Mouse (Mus musculus) stomach, embryonic 14.5 days (tissue): ENCODE measurements around the gene Cdkal1. TPM values are rescaled to one million over a fixed set of nuclear protein-coding genes. Genes with fewer than 3 reads are reported as not detected.

ENCODE experiments used
- ATAC-seq: fragments of 200-750 bp; cut with Nextera tagmentation; 2 replicates; pipeline ENCODE4 v1.8.0; 2017; ENCODE audit warnings: low read depth, moderate TSS enrichment; ENCODE audit not compliant: insufficient number of reproducible peaks, insufficient read depth, low FRiP score
- H3K27ac ChIP-seq: fragments of 300-500 bp; sonication (generic); 2 replicates; pipeline ENCODE4 v1.5.1; 2014; ENCODE audit warnings: mild to moderate bottlenecking, low read length, moderate library complexity, mixed read lengths
- H3K27me3 ChIP-seq: fragments of 300-500 bp; sonication (generic); 2 replicates; pipeline ENCODE4 v1.6.1; 2014; ENCODE audit warnings: low read length, control low read depth, mixed read lengths; ENCODE audit not compliant: control insufficient read depth, insufficient read depth
- H3K36me3 ChIP-seq: fragments of 300-500 bp; sonication (generic); 2 replicates; pipeline ENCODE4 v1.6.1; 2014; ENCODE audit warnings: mild to moderate bottlenecking, control low read depth, low read length, moderate library complexity, mixed read lengths; ENCODE audit not compliant: control insufficient read depth, insufficient read depth
- H3K4me1 ChIP-seq: fragments of 300-500 bp; sonication (generic); 2 replicates; pipeline ENCODE4 v1.6.1; 2014; ENCODE audit warnings: low read length, control low read depth, mixed read lengths; ENCODE audit not compliant: control insufficient read depth, insufficient read depth
- H3K4me2 ChIP-seq: fragments of 300-500 bp; sonication (generic); replicated peaks from 2 replicates; pipeline ENCODE4 v1.6.1; 2014; ENCODE audit warnings: low read depth, low read length, control low read depth
- H3K4me3 ChIP-seq: fragments of 300-500 bp; sonication (generic); 2 replicates; pipeline ENCODE4 v1.5.1; 2014; ENCODE audit warnings: low read depth, low read length, control low read depth
- H3K9ac ChIP-seq: fragments of 300-500 bp; sonication (generic); replicated peaks from 2 replicates; pipeline ENCODE4 v1.6.1; 2014; ENCODE audit warnings: low read depth, mild to moderate bottlenecking, control low read depth, low read length, moderate library complexity, mixed read lengths
- H3K9me3 ChIP-seq: fragments of 300-500 bp; sonication (generic); 2 replicates; pipeline ENCODE4 v1.6.1; 2016; ENCODE audit warnings: low read depth, low read length, control low read depth; ENCODE audit not compliant: control insufficient read depth
- WGBS: fragments of 180-500 bp; shearing (Covaris S2); extraction: QIAGEN DNeasy Blood & Tissue Kit; methylation state at CpG from one replicate; pipeline ENCODE4 v1.1.7; 2014; 5-methylcytosine and 5-hydroxymethylcytosine counted together
- polyA plus RNA-seq: library from polyadenylated mRNA; unstranded; fragments of >200 nt; fragmentation: Nextera tagmentation; extraction: Ambion mirVana; gene quantifications from 2 replicates; pipeline ENCODE4 v1.2.1, GENCODE M21; 2014

The Cdkal1 gene
- polyA plus RNA-seq, 1 experiment from 2014 or later, result 44.8 TPM

DNA sequence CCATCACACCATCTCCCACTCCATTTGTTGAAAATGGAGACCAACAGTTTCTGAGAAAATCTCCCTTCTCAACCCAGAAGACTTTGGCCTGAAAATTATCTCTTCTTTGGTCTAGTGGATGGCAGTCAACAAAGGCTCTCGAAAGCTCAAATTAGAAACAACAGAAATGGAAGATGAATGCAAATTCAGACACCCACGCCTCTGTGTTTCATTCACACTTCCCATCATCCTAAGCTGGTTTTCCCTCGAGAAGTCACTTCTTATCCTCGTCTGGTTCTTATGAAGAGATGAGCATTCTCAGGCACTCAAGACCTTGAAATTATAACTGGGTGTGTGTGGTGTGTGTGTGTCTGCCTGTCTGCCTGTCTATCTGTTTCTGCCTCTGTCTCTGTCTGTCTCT is 621.0 kb downstream of the Cdkal1 start:
- no peak overlapping the region for H3K4me2 ChIP-seq
- no peaks in the 10 kb centered on the region for H3K9me3 ChIP-seq
- H3K27ac ChIP-seq, result no peak overlapping the region
- H3K4me3 ChIP-seq, result no peak overlapping the region
- H3K4me1 ChIP-seq, result no peaks in the 10 kb centered on the region
- H3K27me3 ChIP-seq, result no peaks in the 10 kb centered on the region
- ATAC-seq, result no peak
- H3K36me3 ChIP-seq, result no peaks in the 10 kb centered on the region
- WGBS, result 93% methylated on average over 4 of the region's 4 CpGs
- H3K9ac ChIP-seq, result no peak overlapping the region

DNA sequence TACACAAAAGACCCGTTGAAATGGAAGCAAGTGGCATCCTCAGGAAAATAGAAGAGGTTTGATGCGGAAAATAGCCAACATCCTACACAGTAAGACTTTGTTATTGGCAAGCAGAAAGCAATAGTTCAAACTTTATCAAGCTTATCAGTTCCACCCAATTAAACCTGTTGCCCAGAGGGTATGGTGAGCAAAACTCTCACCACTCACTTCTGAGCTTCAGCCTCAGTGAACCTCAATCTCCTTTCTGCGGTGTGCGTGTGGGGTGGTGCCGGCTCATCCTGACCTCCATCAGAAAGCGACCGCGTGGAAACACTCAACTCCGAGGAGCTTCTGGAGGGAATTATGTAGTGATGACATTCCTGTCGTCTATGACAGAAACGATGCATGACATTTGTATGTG is 621.5 kb downstream of the Cdkal1 start:
- no peak overlapping the region for H3K4me2 ChIP-seq
- H3K27me3 ChIP-seq, result no peaks in the 10 kb centered on the region
- no peak overlapping the region for H3K27ac ChIP-seq
- 85% methylated on average over 11 of the region's 11 CpGs for WGBS
- H3K36me3 ChIP-seq, result no peaks in the 10 kb centered on the region
- no peak for ATAC-seq
- no peaks in the 10 kb centered on the region for H3K9me3 ChIP-seq
- H3K4me3 ChIP-seq, result no peak overlapping the region
- no peaks in the 10 kb centered on the region for H3K4me1 ChIP-seq
- no peak overlapping the region for H3K9ac ChIP-seq

DNA sequence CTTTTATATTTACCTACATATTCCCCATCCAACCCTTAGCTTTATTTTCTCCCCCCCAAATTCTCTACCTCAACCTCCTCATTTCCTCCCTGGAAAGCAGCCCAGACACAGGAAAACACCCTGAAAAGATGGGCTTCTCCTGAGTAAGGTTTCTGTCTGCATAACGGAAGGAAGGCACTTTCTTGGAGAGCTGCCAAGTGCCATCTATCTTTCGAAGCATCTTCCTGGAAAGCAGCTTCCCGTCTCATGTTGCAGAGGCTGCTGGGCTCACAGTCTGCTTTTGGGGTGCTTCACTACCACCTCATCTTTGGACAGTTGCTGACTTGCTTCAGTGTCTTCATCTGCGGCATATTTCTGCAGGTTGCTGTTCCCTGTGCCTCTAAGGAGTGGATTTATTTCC is 622.8 kb downstream of the Cdkal1 start:
- Histone ChIP-seq H3K4me2 (no peak overlapping the region), H3K27me3 (no peaks in the 10 kb centered on the region), H3K4me3 (no peak overlapping the region), H3K9ac (no peak overlapping the region), H3K4me1 (no peaks in the 10 kb centered on the region), H3K27ac (no peak overlapping the region), H3K9me3 (no peaks in the 10 kb centered on the region), H3K36me3 (no peaks in the 10 kb centered on the region)
- ATAC-seq, result no peak
- WGBS, result 32% methylated on average over 4 of the region's 4 CpGs

DNA sequence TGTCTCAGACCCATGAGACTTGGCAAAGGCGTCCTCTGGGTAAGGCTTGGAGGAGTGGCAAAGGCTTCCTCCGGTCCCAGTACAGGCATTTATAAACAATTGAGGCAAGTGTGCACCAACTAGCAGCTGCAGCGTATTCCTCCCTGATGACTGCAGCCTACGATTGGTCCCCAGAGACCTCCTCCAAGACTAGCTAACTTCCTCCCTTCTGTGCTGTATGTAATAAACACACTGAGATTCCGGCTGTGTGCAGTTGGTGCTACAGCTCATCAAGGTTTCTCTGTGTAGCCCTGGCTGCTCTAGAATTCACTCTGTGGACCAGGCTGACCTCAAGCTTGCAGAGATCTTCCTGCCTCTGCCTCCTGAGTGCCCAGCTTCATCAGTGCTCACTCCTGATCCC is 630.7 kb downstream of the Cdkal1 start:
- H3K27ac ChIP-seq, result no peak overlapping the region
- no peak overlapping the region for H3K4me3 ChIP-seq
- H3K27me3 ChIP-seq, result no peaks in the 10 kb centered on the region
- H3K9ac ChIP-seq, result no peak overlapping the region
- no peaks in the 10 kb centered on the region for H3K9me3 ChIP-seq
- no peaks in the 10 kb centered on the region for H3K36me3 ChIP-seq
- ATAC-seq, result no peak
- no peak overlapping the region for H3K4me2 ChIP-seq
- WGBS, result 67% methylated on average over 5 of the region's 5 CpGs
- H3K4me1 ChIP-seq, result no peaks in the 10 kb centered on the region

DNA sequence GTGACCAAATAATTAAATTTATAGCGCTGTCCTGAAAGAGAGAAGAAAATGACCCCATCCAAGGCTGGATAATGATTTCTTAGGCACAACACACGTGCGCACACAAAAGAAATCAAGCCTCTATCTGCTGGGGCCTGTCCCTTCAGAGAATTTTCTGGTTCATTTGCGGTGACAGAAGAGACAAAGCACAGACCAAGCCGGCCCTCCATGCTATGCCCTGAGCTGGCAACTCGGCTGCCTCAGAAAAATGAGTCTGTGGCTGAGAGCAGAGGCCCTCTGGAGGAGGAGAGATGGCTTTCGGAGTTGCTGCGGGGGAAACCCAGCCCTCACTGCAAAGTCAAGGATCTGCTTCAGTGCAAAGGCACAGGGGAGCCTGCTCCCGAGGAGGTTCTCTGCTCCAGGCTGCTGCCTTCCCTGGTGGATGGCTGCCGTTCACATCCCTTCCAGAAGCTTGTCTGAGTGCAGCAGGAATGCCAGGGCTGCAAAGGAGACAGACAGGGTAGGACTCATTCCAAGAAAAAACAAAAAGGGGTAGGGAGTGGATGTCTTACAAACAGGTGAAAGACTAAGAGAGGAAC is 633.1 kb downstream of the Cdkal1 start:
- no peak overlapping the region for H3K4me2 ChIP-seq
- H3K36me3 ChIP-seq, result no peaks in the 10 kb centered on the region
- no peaks in the 10 kb centered on the region for H3K27me3 ChIP-seq
- H3K4me1 ChIP-seq, result no peaks in the 10 kb centered on the region
- 27% methylated on average over 10 of the region's 10 CpGs for WGBS
- no peak overlapping the region for H3K4me3 ChIP-seq
- H3K27ac ChIP-seq, result no peak overlapping the region
- no peak for ATAC-seq
- no peaks in the 10 kb centered on the region for H3K9me3 ChIP-seq
- no peak overlapping the region for H3K9ac ChIP-seq

DNA sequence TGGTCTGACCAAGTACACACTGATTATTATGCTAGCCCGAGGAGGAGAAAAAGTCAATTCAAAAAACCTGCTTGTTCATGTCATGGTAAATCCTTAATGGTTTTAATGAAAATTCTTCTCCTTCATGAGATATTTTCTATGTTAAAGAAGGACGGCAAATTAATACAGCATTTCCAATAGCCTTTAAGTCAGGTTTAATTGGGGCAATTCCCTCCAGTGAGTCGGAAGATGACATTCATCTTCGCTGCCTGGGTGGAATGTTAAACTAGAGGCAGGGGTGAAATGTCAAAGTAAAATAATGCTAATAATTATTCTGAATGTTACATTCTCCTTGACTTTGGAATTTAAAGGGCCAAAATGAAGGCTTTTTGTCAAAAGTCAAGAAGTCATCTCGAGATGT is 633.8 kb downstream of the Cdkal1 start:
- Histone ChIP-seq H3K36me3 (no peaks in the 10 kb centered on the region), H3K27me3 (no peaks in the 10 kb centered on the region), H3K9me3 (no peaks in the 10 kb centered on the region), H3K4me3 (no peak overlapping the region), H3K4me2 (no peak overlapping the region), H3K9ac (no peak overlapping the region), H3K4me1 (no peaks in the 10 kb centered on the region), H3K27ac (no peak overlapping the region)
- 53% methylated on average over 5 of the region's 5 CpGs for WGBS
- no peak for ATAC-seq

DNA sequence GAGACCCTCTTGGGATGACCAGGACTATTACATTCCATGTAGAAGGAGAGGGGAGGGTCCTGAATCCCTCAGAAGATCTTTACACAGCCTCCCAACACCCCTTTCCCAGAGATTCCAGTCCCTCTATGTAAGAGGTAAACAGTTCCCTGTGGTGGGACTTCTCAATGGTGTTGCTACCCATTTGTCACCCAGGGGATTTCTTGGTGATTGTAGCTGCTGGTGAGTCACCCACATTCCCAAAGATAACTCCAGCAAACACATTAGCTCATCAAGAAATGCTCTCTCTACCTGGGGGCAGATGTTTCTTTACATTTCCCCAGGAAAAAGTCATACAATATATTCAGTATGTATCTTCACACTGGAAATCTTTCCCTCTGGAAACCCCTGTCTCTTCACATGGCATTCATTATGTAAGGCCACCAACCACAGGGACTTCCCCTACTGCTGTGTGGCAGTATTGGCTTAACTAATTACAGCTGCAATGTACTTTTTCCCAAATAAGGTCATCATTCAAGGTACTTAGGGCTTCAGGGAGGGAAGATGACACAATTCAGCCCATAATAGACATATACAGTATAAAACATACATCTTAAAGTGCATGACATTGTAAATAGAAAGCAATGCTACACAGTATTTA is 636.8 kb downstream of the Cdkal1 start:
- Histone ChIP-seq H3K27me3 (no peaks in the 10 kb centered on the region), H3K36me3 (no peaks in the 10 kb centered on the region), H3K27ac (no peak overlapping the region), H3K9ac (no peak overlapping the region), H3K9me3 (no peaks in the 10 kb centered on the region), H3K4me1 (no peaks in the 10 kb centered on the region), H3K4me2 (no peak overlapping the region), H3K4me3 (no peak overlapping the region)
- no peak for ATAC-seq

DNA sequence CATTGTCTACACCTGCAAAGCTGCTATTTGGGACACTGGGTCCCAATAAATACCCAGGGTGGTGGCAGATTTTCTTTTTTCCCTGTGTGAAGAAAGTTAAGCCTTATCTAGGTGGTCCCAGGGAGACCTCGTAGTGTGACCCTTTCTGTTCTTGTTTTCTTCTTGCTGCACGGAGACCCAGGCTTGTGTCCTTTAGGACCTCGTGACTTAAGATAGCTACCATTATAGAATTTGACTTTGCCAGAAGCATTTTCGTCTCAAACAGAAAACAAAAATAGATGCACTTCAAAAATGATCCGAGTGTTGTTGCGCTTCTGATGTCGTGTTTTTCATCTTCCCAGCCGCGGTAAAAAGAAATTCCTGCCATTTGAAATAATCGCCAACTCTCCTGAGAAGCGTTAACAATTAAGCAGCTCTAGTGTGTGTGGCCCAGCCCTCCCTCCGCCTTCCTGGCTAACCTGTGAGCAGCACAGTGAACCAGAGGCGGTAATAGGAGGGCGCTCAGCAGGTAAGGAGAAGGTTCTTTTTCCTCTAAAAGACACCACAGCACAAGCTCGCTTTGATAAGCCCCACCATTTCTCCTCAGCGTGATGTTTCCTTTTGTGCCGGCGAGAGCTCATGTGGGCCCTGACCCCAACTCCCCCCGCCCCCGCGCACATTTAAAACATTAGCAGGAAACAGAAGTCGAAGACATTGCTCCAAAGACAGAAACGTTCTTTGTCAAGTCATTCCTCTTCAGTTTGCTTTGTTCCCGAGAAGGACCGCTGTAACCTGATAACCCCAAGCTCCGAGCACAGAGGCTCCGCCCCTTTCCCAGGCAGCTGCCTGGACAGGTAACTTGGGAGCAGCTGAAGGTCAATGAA is 645.1 kb downstream of the Cdkal1 start:
- peak overlapping the region; percentile 49 for H3K4me2 ChIP-seq
- no peaks in the 10 kb centered on the region for H3K9me3 ChIP-seq
- H3K27me3 ChIP-seq, result no peaks in the 10 kb centered on the region
- H3K36me3 ChIP-seq, result no peaks in the 10 kb centered on the region
- H3K4me3 ChIP-seq, result peak overlapping the region; percentile 24
- peak overlapping the region; percentile 79 for H3K27ac ChIP-seq
- H3K9ac ChIP-seq, result 0 out of 2 replicates have a peak overlapping the region, but pooled peaks have one; percentile 34
- 3% methylated on average over 27 of the region's 27 CpGs for WGBS
- no peaks in the 10 kb centered on the region for H3K4me1 ChIP-seq
- ATAC-seq, result peak; percentile 86
